Mouse (Mus musculus): Measurements from ENCODE around the gene Acsl6. TPM values are rescaled to one million over a fixed set of nuclear protein-coding genes. Genes with fewer than 3 reads are reported as not detected.

Gene Acsl6
- polyA plus RNA-seq, 1 experiment from 2014 or later: 2.4 TPM

DNA sequence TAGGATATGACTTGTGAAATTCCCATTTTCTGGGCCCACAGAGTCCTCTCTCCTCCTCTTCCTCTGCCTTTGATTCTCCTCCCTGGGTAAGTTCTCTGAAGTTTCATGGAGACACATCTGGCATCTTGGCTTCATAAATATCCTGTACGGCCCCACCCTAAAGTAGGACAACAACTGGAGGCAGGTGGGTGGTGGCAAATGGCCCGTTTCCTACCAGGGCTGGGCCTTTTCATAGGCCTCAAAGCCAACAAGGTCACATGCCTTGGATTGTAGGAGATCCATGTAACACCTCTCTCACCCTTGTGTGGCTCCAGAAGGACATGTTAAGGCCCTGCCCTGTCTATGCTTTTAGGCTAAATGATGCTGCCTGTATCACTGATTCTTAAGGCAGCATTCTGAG lies 7.0 kb downstream of the Acsl6 start:
- Histone ChIP-seq H3K9me3 (no peaks in the 10 kb centered on the region), H3K4me3 (no peak overlapping the region), H3K27me3 (no peaks in the 10 kb centered on the region), H3K27ac (no peak overlapping the region), H3K4me1 (peaks cover 3% of the 10 kb centered on the region; the same call in 1 of the 2 replicates), H3K4me2 (no peak overlapping the region), H3K9ac (no peak overlapping the region), H3K36me3 (no peaks in the 10 kb centered on the region)
- no peak for ATAC-seq (ENCODE audit: insufficient number of reproducible peaks, insufficient read depth, low FRiP score, low TSS enrichment, low read depth)
- WGBS: 80% methylated on average over 2 of the region's 2 CpGs

DNA sequence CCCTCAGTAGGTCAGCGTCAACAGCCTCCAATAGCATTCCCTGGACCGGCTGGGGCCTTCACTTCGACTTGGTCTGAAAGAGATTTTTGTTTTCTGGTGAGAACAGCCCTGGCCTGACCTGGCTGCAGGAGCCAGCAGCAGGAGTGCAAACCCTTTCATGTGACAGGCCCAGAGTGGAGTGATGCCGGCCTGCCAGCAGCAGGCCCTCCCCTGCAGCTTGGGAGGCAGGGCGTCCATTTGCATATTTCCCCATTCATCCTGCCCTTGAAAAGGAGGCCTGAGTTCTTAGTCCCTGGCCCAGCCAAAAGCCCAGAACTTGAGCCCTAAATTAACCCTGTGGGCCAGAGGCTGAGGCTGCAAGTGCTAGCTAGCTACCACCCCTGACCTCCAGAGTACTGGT lies 8.4 kb downstream of the Acsl6 start:
- WGBS: 14% methylated on average over 5 of the region's 5 CpGs
- H3K4me2 ChIP-seq: no peak overlapping the region
- no peak for ATAC-seq (ENCODE audit: insufficient number of reproducible peaks, insufficient read depth, low FRiP score, low TSS enrichment, low read depth)
- H3K9me3 ChIP-seq: no peaks in the 10 kb centered on the region
- no peak overlapping the region for H3K9ac ChIP-seq
- H3K4me1 ChIP-seq: peaks cover 3% of the 10 kb centered on the region; the same call in 1 of the 2 replicates
- H3K4me3 ChIP-seq: no peak overlapping the region
- no peaks in the 10 kb centered on the region for H3K27me3 ChIP-seq
- no peaks in the 10 kb centered on the region for H3K36me3 ChIP-seq
- H3K27ac ChIP-seq: no peak overlapping the region

DNA sequence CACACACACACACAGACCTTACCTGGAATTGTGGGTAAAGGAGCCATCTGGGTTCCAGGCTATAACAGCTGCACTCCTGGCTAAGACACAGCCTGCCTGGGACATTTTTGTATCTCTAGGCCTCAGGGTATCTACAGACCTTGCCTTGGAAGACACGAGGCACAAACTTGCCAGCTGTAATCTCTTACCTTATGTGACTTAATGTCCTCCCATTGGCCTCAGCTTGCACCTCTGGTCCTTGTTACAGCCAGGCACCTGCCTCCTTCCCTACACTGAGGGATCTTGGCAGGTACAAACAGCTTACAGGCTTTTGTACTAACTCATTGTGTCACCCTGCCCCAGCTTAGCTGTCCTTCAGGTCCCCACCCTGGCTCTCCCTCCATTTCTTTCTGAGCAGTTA lies 9.0 kb downstream of the Acsl6 start:
- no peak overlapping the region for H3K4me2 ChIP-seq
- H3K4me3 ChIP-seq: no peak overlapping the region
- 14% methylated on average over 1 of the region's 1 CpGs for WGBS
- no peak overlapping the region for H3K27ac ChIP-seq
- ATAC-seq (ENCODE audit: insufficient number of reproducible peaks, insufficient read depth, low FRiP score, low TSS enrichment, low read depth): no peak
- peaks cover 3% of the 10 kb centered on the region; the same call in 1 of the 2 replicates for H3K4me1 ChIP-seq
- no peaks in the 10 kb centered on the region for H3K9me3 ChIP-seq
- H3K36me3 ChIP-seq: no peaks in the 10 kb centered on the region
- no peak overlapping the region for H3K9ac ChIP-seq
- H3K27me3 ChIP-seq: no peaks in the 10 kb centered on the region

DNA sequence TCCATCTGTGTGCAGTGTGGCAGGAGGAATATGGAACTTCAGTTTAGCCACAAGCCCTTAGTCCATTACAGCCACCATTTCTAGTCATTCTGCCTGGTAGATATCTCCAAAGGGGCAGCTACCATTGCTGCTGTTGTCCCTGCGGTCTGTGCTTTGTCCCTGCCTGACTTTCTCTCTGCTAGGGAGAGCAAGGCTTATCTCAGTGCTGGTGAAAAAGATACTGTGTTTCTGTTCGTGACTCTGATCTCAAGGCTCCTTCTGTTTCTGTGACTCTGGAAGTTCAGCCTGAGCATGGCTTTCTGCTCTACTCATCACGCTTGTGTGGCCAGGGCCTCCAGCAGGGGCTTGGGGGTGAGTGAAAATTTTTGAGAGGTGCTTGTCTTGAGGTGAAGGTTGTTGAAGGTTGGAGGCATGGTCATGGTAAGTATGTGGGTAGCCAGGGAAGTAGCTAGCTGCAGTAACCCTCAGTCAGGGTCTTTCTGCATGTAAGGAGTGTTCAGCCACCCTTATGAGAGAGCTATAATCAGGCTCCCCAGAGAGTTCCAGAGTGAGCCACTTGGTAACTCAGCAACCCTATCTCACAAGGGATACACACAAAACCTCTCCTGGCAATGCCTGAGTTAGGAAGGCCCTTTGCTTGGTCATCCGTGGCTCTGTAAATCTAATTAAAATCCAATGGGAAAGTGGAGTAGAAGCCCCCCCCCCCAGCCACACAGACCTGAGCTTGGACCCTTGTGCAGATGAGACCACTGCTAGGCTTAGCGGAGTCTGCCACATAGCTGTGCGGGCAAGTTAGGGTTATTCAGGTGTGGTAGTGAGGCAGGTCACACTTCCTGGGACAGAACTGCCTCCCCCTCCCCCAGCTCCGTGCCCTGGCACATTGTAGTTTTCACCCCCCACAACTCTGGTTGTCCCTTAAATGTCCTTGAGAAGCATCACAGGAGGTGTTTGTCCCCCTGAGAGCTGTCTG lies 10.1 kb downstream of the Acsl6 start:
- Histone ChIP-seq H3K4me3 (no peak overlapping the region), H3K9ac (no peak overlapping the region), H3K4me1 (peaks cover 3% of the 10 kb centered on the region; the same call in 1 of the 2 replicates), H3K9me3 (no peaks in the 10 kb centered on the region), H3K36me3 (no peaks in the 10 kb centered on the region), H3K4me2 (no peak overlapping the region), H3K27me3 (no peaks in the 10 kb centered on the region), H3K27ac (no peak overlapping the region)
- no peak for ATAC-seq (ENCODE audit: insufficient number of reproducible peaks, insufficient read depth, low FRiP score, low TSS enrichment, low read depth)
- 70% methylated on average over 7 of the region's 7 CpGs for WGBS

DNA sequence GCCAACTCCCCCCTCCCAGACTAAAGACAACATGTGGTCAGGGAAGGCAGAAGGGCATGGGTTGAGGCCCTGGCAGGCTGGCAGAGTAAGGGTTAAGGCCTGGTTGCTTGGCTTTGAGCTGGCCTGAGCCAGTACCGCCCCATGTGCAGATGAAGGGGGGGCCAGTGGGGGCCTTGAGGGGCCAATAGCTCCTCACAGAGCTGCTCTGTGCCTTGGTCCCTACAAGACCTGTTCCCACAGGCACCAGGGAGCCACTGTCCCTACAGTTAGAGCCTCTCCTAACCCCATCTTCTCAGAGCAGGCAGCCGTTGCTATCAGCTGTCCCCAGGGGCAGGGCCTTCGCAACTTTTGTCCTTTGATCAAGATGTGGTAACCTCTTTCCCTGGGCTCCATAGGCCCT lies 11.1 kb downstream of the Acsl6 start:
- Histone ChIP-seq H3K27ac (no peak overlapping the region), H3K9me3 (no peaks in the 10 kb centered on the region), H3K9ac (no peak overlapping the region), H3K36me3 (no peaks in the 10 kb centered on the region), H3K4me1 (peaks cover 3% of the 10 kb centered on the region; the same call in 1 of the 2 replicates), H3K27me3 (no peaks in the 10 kb centered on the region), H3K4me2 (no peak overlapping the region), H3K4me3 (no peak overlapping the region)
- no peak for ATAC-seq (ENCODE audit: insufficient number of reproducible peaks, insufficient read depth, low FRiP score, low TSS enrichment, low read depth)
- WGBS: 16% methylated on average over 3 of the region's 3 CpGs

DNA sequence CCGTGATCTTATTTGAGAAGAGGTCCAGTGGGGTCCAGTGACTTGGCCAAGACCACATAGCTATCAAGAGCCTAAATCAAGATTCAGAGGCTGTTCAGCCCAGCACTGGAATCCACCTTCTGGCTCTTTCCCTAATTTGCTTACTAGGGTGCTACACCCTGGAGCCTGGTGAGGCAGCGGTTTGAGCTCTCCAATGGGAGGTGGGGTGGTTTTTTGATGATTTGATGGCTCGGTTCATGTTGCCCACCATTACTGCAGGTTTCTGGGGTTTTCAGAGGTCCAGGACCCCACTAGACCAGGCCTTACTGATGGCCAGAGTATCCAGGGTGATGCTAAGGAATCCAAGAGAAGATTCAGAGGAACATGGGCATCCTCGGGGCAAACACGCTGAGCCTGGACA lies 11.7 kb downstream of the Acsl6 start:
- Histone ChIP-seq H3K27ac (no peak overlapping the region), H3K27me3 (no peaks in the 10 kb centered on the region), H3K9ac (no peak overlapping the region), H3K4me3 (no peak overlapping the region), H3K36me3 (no peaks in the 10 kb centered on the region), H3K4me1 (peaks cover 3% of the 10 kb centered on the region; the same call in 1 of the 2 replicates), H3K4me2 (no peak overlapping the region), H3K9me3 (no peaks in the 10 kb centered on the region)
- no peak for ATAC-seq (ENCODE audit: insufficient number of reproducible peaks, insufficient read depth, low FRiP score, low TSS enrichment, low read depth)
- 87% methylated on average over 5 of the region's 5 CpGs for WGBS

DNA sequence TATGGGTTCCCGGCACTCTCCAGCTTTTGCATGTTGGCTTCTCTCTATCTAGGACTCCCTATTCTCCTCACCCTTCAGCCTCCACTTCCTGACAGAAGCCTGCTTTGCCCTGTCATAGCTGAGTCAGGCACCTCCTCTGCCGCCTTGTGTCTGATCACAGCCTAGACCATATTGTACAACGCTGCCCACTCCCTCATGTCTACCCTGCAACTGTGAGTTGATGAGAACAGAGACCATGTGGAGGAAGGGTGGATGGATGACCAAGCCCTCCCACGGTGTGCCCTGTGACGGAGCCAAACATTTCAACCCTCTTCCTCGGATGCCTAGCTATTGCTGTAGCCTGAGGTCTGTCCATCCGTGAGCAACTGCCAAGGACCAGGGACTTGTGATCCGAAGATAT lies 13.8 kb downstream of the Acsl6 start:
- no peaks in the 10 kb centered on the region for H3K36me3 ChIP-seq
- H3K4me2 ChIP-seq: no peak overlapping the region
- 87% methylated on average over 8 of the region's 8 CpGs for WGBS
- H3K9ac ChIP-seq: no peak overlapping the region
- H3K4me3 ChIP-seq: no peak overlapping the region
- no peaks in the 10 kb centered on the region for H3K9me3 ChIP-seq
- H3K27me3 ChIP-seq: no peaks in the 10 kb centered on the region
- ATAC-seq (ENCODE audit: insufficient number of reproducible peaks, insufficient read depth, low FRiP score, low TSS enrichment, low read depth): no peak
- no peak overlapping the region for H3K27ac ChIP-seq
- no peaks in the 10 kb centered on the region for H3K4me1 ChIP-seq

DNA sequence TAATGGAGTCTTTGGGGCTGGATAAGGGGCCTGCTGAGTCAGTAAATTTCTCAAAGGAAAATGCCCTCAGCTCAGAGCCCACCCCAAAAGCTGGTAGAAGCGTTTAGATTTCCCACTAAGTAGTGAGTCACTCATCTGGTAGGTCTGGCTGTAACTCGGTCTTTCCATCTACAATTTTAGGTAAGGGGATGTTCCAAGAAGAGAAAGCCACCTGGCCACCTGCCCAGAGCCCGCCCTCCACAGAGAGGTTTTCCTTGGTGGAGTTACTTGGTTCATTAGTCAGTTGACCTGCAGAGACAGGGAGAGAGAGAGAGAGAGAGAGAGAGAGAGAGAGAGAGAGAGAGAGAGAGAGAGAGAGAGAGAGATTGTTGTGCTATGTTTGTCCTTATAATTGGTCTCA lies 14.2 kb downstream of the Acsl6 start:
- no peak overlapping the region for H3K9ac ChIP-seq
- H3K9me3 ChIP-seq: no peaks in the 10 kb centered on the region
- no peaks in the 10 kb centered on the region for H3K27me3 ChIP-seq
- H3K36me3 ChIP-seq: no peaks in the 10 kb centered on the region
- no peak overlapping the region for H3K4me3 ChIP-seq
- H3K4me1 ChIP-seq: no peaks in the 10 kb centered on the region
- no peak for ATAC-seq (ENCODE audit: insufficient number of reproducible peaks, insufficient read depth, low FRiP score, low TSS enrichment, low read depth)
- no peak overlapping the region for H3K4me2 ChIP-seq
- no peak overlapping the region for H3K27ac ChIP-seq
- WGBS: 78% methylated on average over 3 of the region's 3 CpGs

DNA sequence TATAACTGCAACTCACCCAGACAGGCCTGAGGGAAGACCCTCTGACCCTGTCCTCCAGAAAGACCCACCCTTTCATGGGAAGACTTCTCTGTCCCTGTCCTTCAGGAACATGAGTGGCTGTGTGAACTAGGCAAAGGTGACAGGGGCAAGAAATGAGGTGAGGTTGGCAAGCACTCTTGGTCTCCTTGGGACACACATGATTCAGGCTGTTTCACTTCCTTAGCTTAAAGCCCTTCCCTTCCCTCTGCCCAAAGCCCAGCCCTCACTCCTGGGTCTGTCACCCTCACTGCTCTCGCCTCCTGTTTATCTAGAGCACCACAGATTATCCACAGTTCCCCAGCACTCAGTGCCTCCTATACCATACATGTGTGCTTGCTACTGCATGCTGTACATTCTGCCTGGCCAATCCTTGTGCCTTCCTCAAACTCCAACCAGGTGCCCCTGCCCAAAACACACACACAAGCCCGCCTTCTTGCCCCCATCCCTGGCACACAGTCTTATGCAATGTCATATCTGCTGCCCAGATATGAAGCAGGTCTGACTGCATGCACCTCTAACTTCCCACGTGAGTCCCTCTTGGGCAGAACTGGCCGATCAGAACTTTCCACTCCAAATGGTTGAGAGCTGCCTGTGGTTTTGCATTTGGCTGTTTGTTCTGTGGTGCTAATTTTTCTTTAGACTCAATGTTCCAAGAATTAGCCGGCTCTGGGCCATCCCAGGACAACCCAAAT lies 18.4 kb downstream of the Acsl6 start:
- H3K36me3 ChIP-seq: no peaks in the 10 kb centered on the region
- H3K27me3 ChIP-seq: no peaks in the 10 kb centered on the region
- no peak overlapping the region for H3K4me2 ChIP-seq
- no peaks in the 10 kb centered on the region for H3K4me1 ChIP-seq
- H3K27ac ChIP-seq: no peak overlapping the region
- no peak overlapping the region for H3K9ac ChIP-seq
- H3K4me3 ChIP-seq: no peak overlapping the region
- 74% methylated on average over 5 of the region's 5 CpGs for WGBS
- no peak for ATAC-seq (ENCODE audit: insufficient number of reproducible peaks, insufficient read depth, low FRiP score, low TSS enrichment, low read depth)
- no peaks in the 10 kb centered on the region for H3K9me3 ChIP-seq

DNA sequence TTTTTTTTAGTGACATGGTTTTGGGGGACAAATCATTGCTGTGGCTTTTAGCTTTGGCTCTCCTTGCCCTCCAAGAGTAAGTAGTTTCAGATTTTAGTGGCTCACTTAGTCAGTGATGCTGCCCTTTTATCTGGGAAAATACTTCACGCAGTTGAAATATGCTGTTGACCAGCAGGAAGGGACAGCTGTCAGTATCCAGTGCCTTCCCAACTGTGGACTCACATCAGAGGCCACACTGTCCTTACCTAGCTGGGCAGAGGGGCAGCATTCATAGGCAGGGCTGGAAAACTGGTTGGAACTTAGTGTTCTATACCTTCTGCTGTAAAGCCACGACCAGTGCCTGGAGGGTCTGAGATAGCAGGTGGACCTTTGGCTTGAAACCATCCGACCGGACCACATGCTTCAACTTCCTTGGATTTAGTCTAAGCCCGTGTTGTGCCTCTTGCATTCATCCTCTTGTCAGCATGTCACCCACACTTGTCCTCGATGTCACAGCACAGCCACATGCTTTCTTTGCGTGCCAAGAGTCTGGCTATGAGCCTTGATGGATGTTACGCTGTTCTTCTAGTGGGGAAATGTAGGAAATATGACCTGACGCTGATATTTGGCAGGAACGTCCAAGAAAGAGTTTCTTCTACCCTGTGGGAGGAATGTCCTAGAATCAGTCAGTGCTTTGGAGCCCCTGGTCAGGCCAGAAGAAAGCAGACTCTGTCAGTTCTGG lies 28.0 kb downstream of the Acsl6 start:
- Histone ChIP-seq H3K4me1 (no peaks in the 10 kb centered on the region), H3K9ac (no peak overlapping the region), H3K4me2 (no peak overlapping the region), H3K27me3 (no peaks in the 10 kb centered on the region), H3K27ac (no peak overlapping the region), H3K36me3 (no peaks in the 10 kb centered on the region), H3K9me3 (no peaks in the 10 kb centered on the region), H3K4me3 (no peak overlapping the region)
- ATAC-seq (ENCODE audit: insufficient number of reproducible peaks, insufficient read depth, low FRiP score, low TSS enrichment, low read depth): no peak
- 82% methylated on average over 10 of the region's 10 CpGs for WGBS

DNA sequence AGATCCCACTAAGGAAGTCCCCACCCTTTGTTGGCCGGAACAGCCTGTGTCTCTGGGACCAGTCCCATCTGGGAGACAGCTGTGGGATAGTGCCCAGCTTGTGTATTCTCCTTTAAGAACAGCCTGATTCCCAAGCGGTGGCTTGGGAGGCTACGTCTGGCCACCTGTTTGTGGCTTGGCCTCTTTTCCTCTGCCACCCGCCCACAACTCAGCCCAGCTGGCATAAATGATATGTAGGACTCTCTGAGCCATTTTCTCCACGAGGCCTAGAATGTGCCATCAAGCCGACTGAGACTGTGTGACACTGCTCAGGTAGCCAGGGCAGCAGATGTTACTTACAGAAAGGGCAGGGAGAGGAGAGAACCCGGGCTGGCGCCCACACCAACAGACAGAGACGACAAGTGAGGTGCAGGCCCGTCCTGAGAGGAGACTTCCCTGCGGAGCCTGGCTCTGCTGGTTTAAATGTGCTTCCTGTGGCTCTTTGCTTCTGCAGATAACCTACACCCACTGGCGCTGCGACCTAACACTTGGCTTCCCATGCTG lies 32.6 kb downstream of the Acsl6 start:
- H3K27ac ChIP-seq: no peak overlapping the region
- H3K27me3 ChIP-seq: no peaks in the 10 kb centered on the region
- no peaks in the 10 kb centered on the region for H3K36me3 ChIP-seq
- H3K9me3 ChIP-seq: no peaks in the 10 kb centered on the region
- no peak overlapping the region for H3K4me2 ChIP-seq
- no peak for ATAC-seq (ENCODE audit: insufficient number of reproducible peaks, insufficient read depth, low FRiP score, low TSS enrichment, low read depth)
- no peak overlapping the region for H3K4me3 ChIP-seq
- 39% methylated on average over 13 of the region's 13 CpGs for WGBS
- no peak overlapping the region for H3K9ac ChIP-seq
- H3K4me1 ChIP-seq: no peaks in the 10 kb centered on the region

Measured in embryonic facial prominence, embryonic 13.5 days (tissue).